Mouse (Mus musculus) ES-Bruce4 (cell line): Measurements from ENCODE around the gene Ryr2. TPM values are rescaled to one million over a fixed set of nuclear protein-coding genes. Genes with fewer than 3 reads are reported as not detected.

Experiments
- H3K27ac ChIP-seq: 2 replicates; pipeline ENCODE4 v1.5.1; 2012; ENCODE audit warnings: low read length, inconsistent platforms; ENCODE audit not compliant: insufficient read depth
- H3K27me3 ChIP-seq: 2 replicates; pipeline ENCODE4 v1.6.1; 2012; ENCODE audit warnings: mild to moderate bottlenecking, low read length, inconsistent platforms; ENCODE audit not compliant: control insufficient read depth, poor library complexity, insufficient read depth, severe bottlenecking
- H3K36me3 ChIP-seq: 2 replicates; pipeline ENCODE4 v1.6.1; 2012; ENCODE audit warnings: inconsistent platforms, mild to moderate bottlenecking, low read length, moderate library complexity; ENCODE audit not compliant: control insufficient read depth, poor library complexity, insufficient read depth, severe bottlenecking
- H3K4me1 ChIP-seq: one replicate; pipeline ENCODE4 v1.8.1; 2011; ENCODE audit warnings: low read length; ENCODE audit not compliant: control insufficient read depth, insufficient read depth
- H3K4me3 ChIP-seq: 2 replicates; pipeline ENCODE4 v1.5.1; 2011; ENCODE audit warnings: low read depth, mild to moderate bottlenecking, low read length
- H3K9ac ChIP-seq: 2 replicates; pipeline ENCODE4 v1.6.1; 2012; ENCODE audit warnings: low read depth, mild to moderate bottlenecking, inconsistent platforms; ENCODE audit not compliant: poor library complexity, severe bottlenecking
- H3K9me3 ChIP-seq: replicated peaks from 2 replicates; pipeline ENCODE4 v1.6.1; 2012; ENCODE audit warnings: mild to moderate bottlenecking, low read length, inconsistent platforms; ENCODE audit not compliant: control insufficient read depth, poor library complexity, insufficient read depth, severe bottlenecking
- CTCF ChIP-seq: IDR thresholded peaks from one replicate; pipeline ENCODE4 v1.8.1; 2011; ENCODE audit warnings: low read depth, low read length
- EP300 ChIP-seq: IDR thresholded peaks from 2 replicates; pipeline ENCODE4 v1.6.1; 2011; ENCODE audit warnings: low read depth, low read length; ENCODE audit not compliant: insufficient read depth
- POLR2A ChIP-seq: IDR thresholded peaks from one replicate; pipeline ENCODE4 v1.8.1; 2011; ENCODE audit warnings: low read length; ENCODE audit not compliant: insufficient read depth
- polyA plus RNA-seq: library from polyadenylated mRNA; stranded (reverse); fragments of >200 nt; gene quantifications from 2 replicates; pipeline ENCODE4 v1.2.4, GENCODE M21; 2011; ENCODE audit warnings: low read depth; ENCODE audit not compliant: missing spikeins, insufficient read depth, insufficient read length

Ryr2 gene
- polyA plus RNA-seq, 1 experiment = 2.9 TPM

- Histone ChIP-seq H3K4me3 (no peak overlapping the region), H3K27me3 (no peaks in the 10 kb centered on the region), H3K9me3 (no peaks in the 10 kb centered on the region), H3K4me1 (no peaks in the 10 kb centered on the region), H3K9ac (no peak overlapping the region), H3K27ac (no peak overlapping the region), H3K36me3 (no peaks in the 10 kb centered on the region)
- TF ChIP-seq POLR2A (no peak), CTCF (no peak), EP300 (no peak)
Observed at GRCm38 (mm10) chr13:11595431-11595830, 511.3 kb downstream of the Ryr2 start.

GRCm38 (mm10) chr13:11585283-11585682, 521.5 kb downstream of the Ryr2 start:
- Histone ChIP-seq H3K4me3 (no peak overlapping the region), H3K27me3 (no peaks in the 10 kb centered on the region), H3K27ac (no peak overlapping the region), H3K36me3 (no peaks in the 10 kb centered on the region), H3K9ac (no peak overlapping the region), H3K9me3 (no peaks in the 10 kb centered on the region), H3K4me1 (no peaks in the 10 kb centered on the region)
- no peak for TF ChIP-seq CTCF
- no peak for TF ChIP-seq EP300
- TF ChIP-seq POLR2A = no peak

- H3K4me3 ChIP-seq = no peak overlapping the region
- no peaks in the 10 kb centered on the region for H3K4me1 ChIP-seq
- H3K9ac ChIP-seq = no peak overlapping the region
- H3K9me3 ChIP-seq = no peaks in the 10 kb centered on the region
- no peak for TF ChIP-seq POLR2A
- TF ChIP-seq CTCF = no peak
- TF ChIP-seq EP300 = no peak
- no peaks in the 10 kb centered on the region for H3K27me3 ChIP-seq
- no peaks in the 10 kb centered on the region for H3K36me3 ChIP-seq
- H3K27ac ChIP-seq = no peak overlapping the region
Observed at GRCm38 (mm10) chr13:11572552-11572951, 534.2 kb downstream of the Ryr2 start.

- no peak overlapping the region for H3K9ac ChIP-seq
- H3K27me3 ChIP-seq = no peaks in the 10 kb centered on the region
- no peaks in the 10 kb centered on the region for H3K4me1 ChIP-seq
- H3K27ac ChIP-seq = no peak overlapping the region
- H3K4me3 ChIP-seq = no peak overlapping the region
- no peaks in the 10 kb centered on the region for H3K9me3 ChIP-seq
- TF ChIP-seq CTCF (no peak), POLR2A (no peak), EP300 (no peak)
- H3K36me3 ChIP-seq = no peaks in the 10 kb centered on the region
Observed at GRCm38 (mm10) chr13:11567376-11567775, 539.4 kb downstream of the Ryr2 start.

GRCm38 (mm10) chr13:11566486-11566885, 540.3 kb downstream of the Ryr2 start:
- TF ChIP-seq EP300 (no peak), POLR2A (no peak), CTCF (no peak)
- H3K4me1 ChIP-seq = no peaks in the 10 kb centered on the region
- no peak overlapping the region for H3K9ac ChIP-seq
- H3K36me3 ChIP-seq = no peaks in the 10 kb centered on the region
- no peak overlapping the region for H3K4me3 ChIP-seq
- H3K9me3 ChIP-seq = no peaks in the 10 kb centered on the region
- H3K27ac ChIP-seq = no peak overlapping the region
- no peaks in the 10 kb centered on the region for H3K27me3 ChIP-seq

- H3K9ac ChIP-seq = no peak overlapping the region
- no peak for TF ChIP-seq POLR2A
- peak; percentile 31 for TF ChIP-seq CTCF
- no peaks in the 10 kb centered on the region for H3K9me3 ChIP-seq
- H3K36me3 ChIP-seq = no peaks in the 10 kb centered on the region
- no peaks in the 10 kb centered on the region for H3K4me1 ChIP-seq
- H3K27me3 ChIP-seq = no peaks in the 10 kb centered on the region
- no peak overlapping the region for H3K4me3 ChIP-seq
- H3K27ac ChIP-seq = no peak overlapping the region
Observed at GRCm38 (mm10) chr13:11563224-11564024, 543.3 kb downstream of the Ryr2 start.
